Mouse (Mus musculus): ENCODE results near the gene Rhpn2. TPM values are rescaled to one million over a fixed set of nuclear protein-coding genes. Genes with fewer than 3 reads are reported as not detected.
A peak's percentile ranks its signal among the peaks of the same experiment; 100 is the strongest.

The Rhpn2 gene
- total and polyA plus RNA-seq, 2 experiments from 2014 or later, result 1.7 to 3.5 TPM

- Histone ChIP-seq H3K27me3 (ENCODE audit: insufficient read depth, low read length) (no peaks in the 10 kb centered on the region), H3K27ac (ENCODE audit: low read depth, low read length) (no peak overlapping the region), H3K9me3 (ENCODE audit: low read length) (no peaks in the 10 kb centered on the region), H3K4me1 (ENCODE audit: insufficient read depth, low read length) (peaks cover 13% of the 10 kb centered on the region), H3K36me3 (ENCODE audit: insufficient read depth, low read length) (peaks cover 2% of the 10 kb centered on the region; the same call in 1 of the 2 replicates), H3K4me2 (ENCODE audit: low read depth, low read length, poor library complexity, severe bottlenecking) (no peak overlapping the region), H3K9ac (replicated peaks; ENCODE audit: low read length, poor library complexity, severe bottlenecking) (no peak overlapping the region), H3K4me3 (ENCODE audit: low read depth, low read length) (no peak overlapping the region)
- WGBS, result 67% methylated on average over 5 of the region's 5 CpGs
- ATAC-seq (ENCODE audit: low FRiP score), result no peak
- peak; percentile 57 for TF ChIP-seq CTCF (IDR thresholded peaks at IDR 0.05)
- DNase-seq (ENCODE audit: low spot score), result peak; percentile 19
These were observed 59.0 kb downstream of the Rhpn2 start for GRCm38 (mm10) chr7:35392935-35393334.

DNA sequence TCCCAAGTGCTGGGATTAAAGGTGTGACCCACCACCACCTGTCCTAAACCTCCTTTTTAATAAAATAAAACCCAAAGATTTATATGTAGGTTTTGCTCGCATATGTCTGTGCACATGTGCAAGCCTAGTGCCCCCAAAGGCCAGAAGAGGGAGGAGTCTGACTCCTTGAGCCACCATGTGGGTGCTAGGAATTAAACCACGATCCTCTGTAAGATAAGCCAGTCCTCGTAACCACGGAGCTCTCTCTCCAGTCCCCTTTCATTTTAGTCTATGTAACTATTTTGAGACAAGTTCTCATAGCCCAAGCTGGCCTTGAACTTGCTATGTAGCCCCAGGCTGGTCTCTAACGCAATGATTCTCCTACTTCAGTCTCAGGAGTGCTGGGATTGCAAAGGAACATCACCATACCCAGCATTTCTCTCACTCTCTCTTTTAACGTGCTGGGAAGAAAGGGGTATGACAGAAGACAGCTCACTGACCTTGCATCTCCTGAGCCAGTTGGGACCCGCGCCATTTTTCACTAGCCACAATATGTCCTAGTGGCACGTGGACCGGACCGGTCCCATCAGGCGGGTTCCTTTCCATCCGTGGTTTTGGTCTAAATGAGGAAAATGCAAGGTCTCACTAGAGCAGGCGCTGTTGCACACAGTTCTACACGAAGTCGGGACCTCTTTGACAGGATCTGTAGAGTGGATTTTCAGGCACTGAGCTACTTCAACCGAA, 61.9 kb downstream of the Rhpn2 start:
- Histone ChIP-seq H3K36me3 (ENCODE audit: insufficient read depth, low read length) (peaks cover 9% of the 10 kb centered on the region; the same call in 1 of the 2 replicates), H3K27ac (ENCODE audit: low read depth, low read length) (0 out of 2 replicates have a peak overlapping the region, but pooled peaks have one; percentile 26), H3K4me1 (ENCODE audit: insufficient read depth, low read length) (peaks cover 13% of the 10 kb centered on the region), H3K27me3 (ENCODE audit: insufficient read depth, low read length) (no peaks in the 10 kb centered on the region), H3K4me2 (ENCODE audit: low read depth, low read length, poor library complexity, severe bottlenecking) (peak overlapping the region; percentile 81), H3K9ac (replicated peaks; ENCODE audit: low read length, poor library complexity, severe bottlenecking) (peak overlapping the region; percentile 55), H3K9me3 (ENCODE audit: low read length) (no peaks in the 10 kb centered on the region), H3K4me3 (ENCODE audit: low read depth, low read length) (peak overlapping the region; percentile 66)
- TF ChIP-seq CTCF (IDR thresholded peaks at IDR 0.05), result no peak
- DNase-seq (ENCODE audit: low spot score) (no peak), ATAC-seq (ENCODE audit: low FRiP score) (0 out of 2 replicates have a peak, but pooled peaks have one; percentile 2)
- WGBS, result 15% methylated on average over 17 of the region's 17 CpGs

- ATAC-seq (ENCODE audit: low FRiP score) (peak; percentile 97), DNase-seq (ENCODE audit: low spot score) (peak; percentile 99)
- WGBS, result under 1% methylated on average over 28 of the region's 28 CpGs
- H3K4me3 ChIP-seq (ENCODE audit: low read depth, low read length), result peak within 1 kb of the TSS; percentile 66
- H3K4me2 ChIP-seq (ENCODE audit: low read depth, low read length, poor library complexity, severe bottlenecking), result peak within 1 kb of the TSS; percentile 81
- TF ChIP-seq CTCF (IDR thresholded peaks at IDR 0.05), result no peak
- no peaks in the 10 kb centered on the region for H3K9me3 ChIP-seq (ENCODE audit: low read length)
- peaks cover 13% of the 10 kb centered on the region; the same call in 1 of the 2 replicates for H3K36me3 ChIP-seq (ENCODE audit: insufficient read depth, low read length)
- H3K27me3 ChIP-seq (ENCODE audit: insufficient read depth, low read length), result no peaks in the 10 kb centered on the region
- H3K4me1 ChIP-seq (ENCODE audit: insufficient read depth, low read length), result peaks cover 13% of the 10 kb centered on the region
- peak within 1 kb of the TSS; percentile 51 for H3K27ac ChIP-seq (ENCODE audit: low read depth, low read length)
- peak within 1 kb of the TSS; percentile 59 for H3K9ac ChIP-seq (replicated peaks; ENCODE audit: low read length, poor library complexity, severe bottlenecking)
These were observed 62.7 kb downstream of the Rhpn2 start, which contains the start of the genes Faap24 and Cep89 for GRCm38 (mm10) chr7:35396542-35397168. Gene Faap24 (minus strand): TSS chr7:35396836. Gene Cep89 (plus strand): TSS chr7:35397035.

- no peaks in the 10 kb centered on the region for H3K27me3 ChIP-seq (ENCODE audit: insufficient read depth, low read length)
- TF ChIP-seq CTCF (IDR thresholded peaks at IDR 0.05), result no peak
- H3K4me3 ChIP-seq (ENCODE audit: low read depth, low read length), result no peak overlapping the region
- H3K36me3 ChIP-seq (ENCODE audit: insufficient read depth, low read length), result peaks cover 29% of the 10 kb centered on the region
- H3K4me1 ChIP-seq (ENCODE audit: insufficient read depth, low read length), result peaks cover 7% of the 10 kb centered on the region
- WGBS, result 88% methylated on average over 4 of the region's 4 CpGs
- DNase-seq (ENCODE audit: low spot score), result no peak
- no peak overlapping the region for H3K9ac ChIP-seq (replicated peaks; ENCODE audit: low read length, poor library complexity, severe bottlenecking)
- no peak for ATAC-seq (ENCODE audit: low FRiP score)
- no peak overlapping the region for H3K4me2 ChIP-seq (ENCODE audit: low read depth, low read length, poor library complexity, severe bottlenecking)
- no peaks in the 10 kb centered on the region for H3K9me3 ChIP-seq (ENCODE audit: low read length)
- no peak overlapping the region for H3K27ac ChIP-seq (ENCODE audit: low read depth, low read length)
These were observed 67.2 kb downstream of the Rhpn2 start for GRCm38 (mm10) chr7:35401169-35401568.

DNA sequence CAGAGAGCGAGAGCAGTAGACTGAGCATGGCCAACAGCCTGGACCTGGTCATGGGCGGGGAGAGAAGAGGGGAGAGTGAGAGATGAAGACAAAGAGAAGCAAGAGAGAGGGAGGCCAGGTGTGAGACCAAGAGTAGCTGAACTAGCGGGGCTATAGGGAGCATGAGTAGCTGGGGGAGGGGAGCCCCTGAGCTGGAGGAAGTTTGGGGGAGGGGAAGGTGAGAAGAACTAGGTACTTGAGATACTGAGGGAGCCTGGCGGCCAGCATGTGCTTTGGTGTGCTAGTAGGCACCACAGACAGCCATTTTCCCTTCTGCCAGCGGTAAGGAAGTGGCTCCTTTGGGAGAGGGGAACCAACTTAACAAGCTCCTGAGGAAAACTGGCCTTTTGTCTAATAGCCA, 81.3 kb downstream of the Rhpn2 start:
- no peak overlapping the region for H3K4me2 ChIP-seq (ENCODE audit: low read depth, low read length, poor library complexity, severe bottlenecking)
- H3K27me3 ChIP-seq (ENCODE audit: insufficient read depth, low read length), result no peaks in the 10 kb centered on the region
- TF ChIP-seq CTCF (IDR thresholded peaks at IDR 0.05), result no peak
- ATAC-seq (ENCODE audit: low FRiP score) (no peak), DNase-seq (ENCODE audit: low spot score) (no peak)
- H3K4me1 ChIP-seq (ENCODE audit: insufficient read depth, low read length), result no peaks in the 10 kb centered on the region
- H3K9ac ChIP-seq (replicated peaks; ENCODE audit: low read length, poor library complexity, severe bottlenecking), result no peak overlapping the region
- 75% methylated on average over 5 of the region's 5 CpGs for WGBS
- no peak overlapping the region for H3K4me3 ChIP-seq (ENCODE audit: low read depth, low read length)
- H3K36me3 ChIP-seq (ENCODE audit: insufficient read depth, low read length), result peaks cover 20% of the 10 kb centered on the region
- H3K9me3 ChIP-seq (ENCODE audit: low read length), result no peaks in the 10 kb centered on the region
- no peak overlapping the region for H3K27ac ChIP-seq (ENCODE audit: low read depth, low read length)
